Mouse (Mus musculus) cerebellum, adult 2 months (tissue): ENCODE data around the gene Elp5.

Experiments used
- CTCF ChIP-seq: fragments of 200-500 bp; IDR thresholded peaks from 2 replicates; pipeline ENCODE4 v1.5.1; 2011; ENCODE audit warnings: low read depth, mild to moderate bottlenecking, control low read depth, low read length, moderate library complexity, borderline replicate concordance; ENCODE audit not compliant: insufficient read depth
- POLR2A ChIP-seq: fragments of 200-500 bp; IDR thresholded peaks from 2 replicates; pipeline ENCODE4 v1.6.1; 2011; ENCODE audit warnings: low read length, control low read depth, borderline replicate concordance; ENCODE audit not compliant: insufficient read depth

DNA sequence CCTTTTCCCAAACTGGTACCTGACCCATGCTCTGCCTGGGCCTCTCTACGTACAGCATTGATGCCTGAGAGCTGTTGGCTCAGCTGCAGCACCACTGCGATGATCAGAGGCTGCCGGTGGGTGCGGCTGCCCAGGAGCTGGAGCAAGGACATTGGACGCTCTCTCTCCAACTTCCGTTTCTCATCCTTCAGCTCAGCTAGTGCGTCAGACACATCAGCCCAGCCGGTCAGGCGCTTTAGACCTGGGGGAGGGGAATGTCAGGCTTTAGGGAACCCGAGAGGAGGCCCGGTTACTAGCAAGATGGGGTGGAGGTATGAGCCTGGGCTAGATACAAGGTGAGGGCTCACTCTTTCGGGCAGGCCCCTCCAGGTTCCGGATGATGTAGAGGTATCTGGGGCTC, 37.1 kb downstream of the Elp5 start:
- TF ChIP-seq POLR2A (no peak), CTCF (no peak)
